Mouse (Mus musculus) liver, embryonic 14.5 days (tissue): Measurements from ENCODE around the gene Carns1.

ENCODE experiments used
- CTCF ChIP-seq: IDR thresholded peaks from 2 replicates; pipeline ENCODE4 v1.5.1; 2016; ENCODE audit warnings: antibody characterized with exemption, low read depth, control low read depth
- EP300 ChIP-seq: IDR thresholded peaks from 2 replicates; pipeline ENCODE4 v1.6.1; 2016; ENCODE audit warnings: antibody characterized with exemption, low read depth

DNA sequence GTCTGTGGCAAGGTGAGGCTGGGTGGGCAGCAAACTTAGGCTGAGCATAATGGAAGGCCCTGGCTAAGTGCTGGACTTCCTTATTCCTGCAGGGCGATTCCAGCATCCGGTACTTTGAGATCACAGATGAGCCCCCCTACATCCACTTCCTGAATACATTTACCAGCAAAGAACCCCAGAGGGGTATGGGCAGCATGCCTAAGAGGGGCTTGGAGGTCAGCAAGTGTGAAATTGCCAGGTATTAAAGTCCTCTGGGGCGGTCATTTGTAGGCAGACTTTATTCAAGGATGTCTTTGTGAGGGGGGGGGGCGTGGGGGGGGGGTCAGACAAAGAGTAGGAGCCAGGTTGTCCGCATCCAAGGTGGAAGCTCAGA lies 23.8 kb downstream of the Carns1 start:
- TF ChIP-seq EP300 (no peak), CTCF (no peak)
